Mouse (Mus musculus): ENCODE data around the gene Fam222a.

DNA sequence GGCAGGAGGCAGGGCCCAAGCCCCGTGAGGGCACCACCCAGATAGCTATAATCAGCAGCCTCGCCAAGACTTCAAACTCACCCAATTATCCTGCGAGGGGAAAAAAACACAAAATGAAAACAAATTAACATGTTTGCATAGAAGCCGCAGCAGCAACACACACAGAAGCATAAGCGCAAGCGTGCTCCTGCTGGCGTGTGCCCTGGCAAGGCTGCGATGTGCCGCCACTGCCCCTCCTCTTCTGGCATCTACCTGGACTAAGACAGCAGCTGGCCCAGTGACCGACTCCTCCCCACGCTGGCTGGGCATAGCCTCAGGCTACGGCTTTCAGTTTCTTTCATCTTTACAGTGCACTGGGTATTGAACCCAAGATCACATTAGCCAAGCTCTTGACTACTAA is 13.7 kb downstream of the Fam222a start:
- no peak for TF ChIP-seq CTCF (IDR thresholded peaks at IDR 0.05; ENCODE audit: extremely low read depth, insufficient read length, insufficient replicate concordance, low read depth, low read length)
- TF ChIP-seq POLR2A (IDR thresholded peaks at IDR 0.05; ENCODE audit: low read depth, low read length): no peak

All from small intestine, adult 2 months (tissue).